Mouse (Mus musculus): Measurements from ENCODE around the gene Sufu.

Gene Sufu

GRCm38 (mm10) chr19:46396686-46397435 lies at the start of gene Sufu:
TSS of gene Sufu (plus strand) at chr19:46396896.
- DNase-seq (ENCODE audit: low spot score in 2 of 2), result peak; percentile 98

- DNase-seq (ENCODE audit: low spot score in 2 of 2), result no peak
Observed at GRCm38 (mm10) chr19:46347146-46347545, 49.5 kb upstream of the Sufu start.

GRCm38 (mm10) chr19:46347936-46348668 lies 48.6 kb upstream of the Sufu start:
- no peak for DNase-seq (ENCODE audit: low spot score in 2 of 2)

- DNase-seq (ENCODE audit: low spot score in 2 of 2), result peak; percentile 52 to 75
Observed at GRCm38 (mm10) chr19:46348761-46349458, 47.8 kb upstream of the Sufu start.

- no peak for DNase-seq (ENCODE audit: low spot score in 2 of 2)
Observed at GRCm38 (mm10) chr19:46349550-46349949, 47.1 kb upstream of the Sufu start.

GRCm38 (mm10) chr19:46350168-46350932 lies 46.3 kb upstream of the Sufu start, which contains the start of gene 2310034G01Rik:
TSS of gene 2310034G01Rik (minus strand) at chr19:46350302.
- no peak for DNase-seq (ENCODE audit: low spot score in 2 of 2)

GRCm38 (mm10) chr19:46356701-46357138 lies 40.0 kb upstream of the Sufu start:
- DNase-seq (ENCODE audit: low spot score in 2 of 2), result peak; percentile 65 to 82

- no peak for DNase-seq (ENCODE audit: low spot score in 2 of 2)
Observed at GRCm38 (mm10) chr19:46357344-46358280, 39.1 kb upstream of the Sufu start.

GRCm38 (mm10) chr19:46358381-46358780 lies 38.3 kb upstream of the Sufu start:
- no peak for DNase-seq (ENCODE audit: low spot score in 2 of 2)

GRCm38 (mm10) chr19:46362104-46362503 lies 34.6 kb upstream of the Sufu start:
- no peak for DNase-seq (ENCODE audit: low spot score in 2 of 2)

- DNase-seq (ENCODE audit: low spot score in 2 of 2), result no peak
Observed at GRCm38 (mm10) chr19:46363294-46364009, 33.2 kb upstream of the Sufu start.

GRCm38 (mm10) chr19:46367798-46368590 lies 28.7 kb upstream of the Sufu start:
- DNase-seq (ENCODE audit: low spot score in 2 of 2), result no peak

GRCm38 (mm10) chr19:46369204-46369603 lies 27.5 kb upstream of the Sufu start:
- peak in 1 of 2 experiments; percentile 67 for DNase-seq (ENCODE audit: low spot score in 2 of 2)

- DNase-seq (ENCODE audit: low spot score in 2 of 2), result no peak
Observed at GRCm38 (mm10) chr19:46374477-46375088, 22.1 kb upstream of the Sufu start.

GRCm38 (mm10) chr19:46375489-46375888 lies 21.2 kb upstream of the Sufu start:
- DNase-seq (ENCODE audit: low spot score in 2 of 2), result no peak

- no peak for DNase-seq (ENCODE audit: low spot score in 2 of 2)
Observed at GRCm38 (mm10) chr19:46375891-46376290, 20.8 kb upstream of the Sufu start.

GRCm38 (mm10) chr19:46382275-46382674 lies 14.4 kb upstream of the Sufu start:
- DNase-seq (ENCODE audit: low spot score in 2 of 2), result no peak

- DNase-seq (ENCODE audit: low spot score in 2 of 2), result no peak
Observed at GRCm38 (mm10) chr19:46389872-46390271, 6.8 kb upstream of the Sufu start.
